Mouse (Mus musculus): Measurements from ENCODE around the gene Itga11. TPM values are rescaled to one million over a fixed set of nuclear protein-coding genes. Genes with fewer than 3 reads are reported as not detected.

The Itga11 gene
- total and polyA plus RNA-seq, 3 experiments = 0.04 to 0.31 (median 0.04) TPM

GRCm38 (mm10) chr9:62645716-62646400 lies 31.8 kb upstream of the Itga11 start:
- Histone ChIP-seq H3K79me2 (replicated peaks; ENCODE audit: control insufficient read depth, extremely low read depth, insufficient read depth, poor library complexity, severe bottlenecking) (no peaks in the 10 kb centered on the region), H3K4me3 (replicated peaks in 1 of 3; ENCODE audit: low read depth in 2 of 3, low read length in 2 of 3, poor library complexity in 1 of 3) (no peak overlapping the region), H3K27me3 (replicated peaks) (no peaks in the 10 kb centered on the region), H3K4me2 (ENCODE audit: insufficient read depth, low read depth, poor library complexity, severe bottlenecking) (no peak overlapping the region), H3K36me3 (replicated peaks in 1 of 2; ENCODE audit: control insufficient read depth in 1 of 2, insufficient read depth in 1 of 2, low read length in 1 of 2) (no peaks in the 10 kb centered on the region), H3K9me3 (replicated peaks; ENCODE audit: low read length) (no peaks in the 10 kb centered on the region), H3K4me1 (ENCODE audit: control insufficient read depth in 1 of 2, insufficient read depth in 2 of 2) (peaks cover 5 to 8% of the 10 kb centered on the region in 2 experiments), H3K9ac (ENCODE audit: insufficient read depth, low read depth) (no peak overlapping the region), H3K27ac (ENCODE audit: insufficient read depth, low read depth) (no peak overlapping the region)
- in situ Hi-C loops (cut with MboI; ENCODE audit: low pct_ligation_motif_present, low pct_unique_long_range_greater_than_20kb, low sequenced_read_pairs) (no loop called here), dilution Hi-C loops (cut with MboI; ENCODE audit: extremely low pct_ligation_motif_present, extremely low pct_unique_long_range_greater_than_20kb, low sequenced_read_pairs) (no loop called here)
- TF ChIP-seq GABPA (IDR thresholded peaks at IDR 0.05; ENCODE audit: insufficient replicate concordance, low read depth, low read length) (no peak), RAD21 (IDR thresholded peaks at IDR 0.05; ENCODE audit: low read depth, low read length) (no peak), HCFC1 (IDR thresholded peaks at IDR 0.05; ENCODE audit: low read depth, low read length) (no peak), NRF1 (IDR thresholded peaks at IDR 0.05; ENCODE audit: low read depth, low read length) (no peak), CHD1 (IDR thresholded peaks at IDR 0.05; ENCODE audit: low read depth, low read length) (no peak), USF2 (conservative IDR thresholded peaks at IDR 0.05; ENCODE audit: low read depth, low read length) (no peak)
- no peak for DNase-seq (ENCODE audit: extremely low read depth)

DNA sequence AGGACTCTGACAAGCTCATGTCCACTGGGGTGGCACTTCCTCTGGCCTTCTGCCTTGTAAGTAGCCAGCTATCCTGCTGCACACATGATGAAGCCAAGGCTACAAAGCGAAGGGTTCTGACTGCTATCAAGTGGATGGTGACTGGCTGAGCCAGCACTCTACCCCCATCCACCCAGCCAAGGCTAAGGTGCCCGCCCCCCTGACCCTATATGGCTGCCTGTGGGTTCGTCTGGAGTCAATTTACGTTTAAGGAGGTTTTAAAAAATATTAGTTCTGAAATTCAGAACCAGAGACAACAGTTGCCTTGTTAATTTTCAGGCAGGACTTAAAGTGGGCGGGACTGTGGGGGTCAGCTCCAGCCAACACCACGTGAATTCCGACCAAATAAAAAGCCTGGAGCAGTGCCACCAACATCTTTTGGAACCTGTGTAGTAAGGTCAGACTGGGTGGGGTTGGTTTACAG lies 30.9 kb upstream of the Itga11 start:
- no peak overlapping the region for H3K27ac ChIP-seq (ENCODE audit: insufficient read depth, low read depth)
- TF ChIP-seq USF2 (conservative IDR thresholded peaks at IDR 0.05; ENCODE audit: low read depth, low read length) = no peak
- no peak for TF ChIP-seq PAX5 (IDR thresholded peaks at IDR 0.05; ENCODE audit: low read length)
- no peak for TF ChIP-seq HCFC1 (IDR thresholded peaks at IDR 0.05; ENCODE audit: low read depth, low read length)
- TF ChIP-seq SIN3A (IDR thresholded peaks at IDR 0.05; ENCODE audit: low read length) = no peak
- no peak for TF ChIP-seq ZMIZ1 (IDR thresholded peaks at IDR 0.05; ENCODE audit: low read depth, low read length)
- H3K4me1 ChIP-seq (ENCODE audit: control insufficient read depth in 1 of 2, insufficient read depth in 2 of 2) = peaks cover 0 to 3% of the 10 kb centered on the region in 2 experiments; a peak in 1 of 4 replicates
- no peak for DNase-seq (ENCODE audit: extremely low read depth)
- no peak overlapping the region for H3K4me2 ChIP-seq (ENCODE audit: insufficient read depth, low read depth, poor library complexity, severe bottlenecking)
- dilution Hi-C loops (cut with MboI; ENCODE audit: extremely low pct_ligation_motif_present, extremely low pct_unique_long_range_greater_than_20kb, low sequenced_read_pairs) (no loop called here), in situ Hi-C loops (cut with MboI; ENCODE audit: low pct_ligation_motif_present, low pct_unique_long_range_greater_than_20kb, low sequenced_read_pairs) (no loop called here)
- H3K36me3 ChIP-seq (replicated peaks in 1 of 2; ENCODE audit: control insufficient read depth in 1 of 2, insufficient read depth in 1 of 2, low read length in 1 of 2) = no peaks in the 10 kb centered on the region
- no peaks in the 10 kb centered on the region for H3K27me3 ChIP-seq (replicated peaks)
- H3K79me2 ChIP-seq (replicated peaks; ENCODE audit: control insufficient read depth, extremely low read depth, insufficient read depth, poor library complexity, severe bottlenecking) = no peaks in the 10 kb centered on the region
- no peak overlapping the region for H3K9ac ChIP-seq (ENCODE audit: insufficient read depth, low read depth)
- no peak overlapping the region for H3K4me3 ChIP-seq (replicated peaks in 1 of 3; ENCODE audit: low read depth in 2 of 3, low read length in 2 of 3, poor library complexity in 1 of 3)
- no peaks in the 10 kb centered on the region for H3K9me3 ChIP-seq (replicated peaks; ENCODE audit: low read length)

- Histone ChIP-seq H3K4me2 (ENCODE audit: insufficient read depth, low read depth, poor library complexity, severe bottlenecking) (no peak overlapping the region), H3K27me3 (replicated peaks) (no peaks in the 10 kb centered on the region), H3K36me3 (replicated peaks in 1 of 2; ENCODE audit: control insufficient read depth in 1 of 2, insufficient read depth in 1 of 2, low read length in 1 of 2) (no peaks in the 10 kb centered on the region), H3K79me2 (replicated peaks; ENCODE audit: control insufficient read depth, extremely low read depth, insufficient read depth, poor library complexity, severe bottlenecking) (no peaks in the 10 kb centered on the region), H3K9ac (ENCODE audit: insufficient read depth, low read depth) (no peak overlapping the region), H3K9me3 (replicated peaks; ENCODE audit: low read length) (no peaks in the 10 kb centered on the region), H3K4me1 (ENCODE audit: control insufficient read depth in 1 of 2, insufficient read depth in 2 of 2) (peaks cover 0 to 3% of the 10 kb centered on the region in 2 experiments; a peak in 1 of 4 replicates), H3K4me3 (replicated peaks in 1 of 3; ENCODE audit: low read depth in 2 of 3, low read length in 2 of 3, poor library complexity in 1 of 3) (no peak overlapping the region), H3K27ac (ENCODE audit: insufficient read depth, low read depth) (no peak overlapping the region)
- in situ Hi-C loops (cut with MboI; ENCODE audit: low pct_ligation_motif_present, low pct_unique_long_range_greater_than_20kb, low sequenced_read_pairs) (no loop called here), dilution Hi-C loops (cut with MboI; ENCODE audit: extremely low pct_ligation_motif_present, extremely low pct_unique_long_range_greater_than_20kb, low sequenced_read_pairs) (no loop called here)
- DNase-seq (ENCODE audit: extremely low read depth) = no peak
- TF ChIP-seq ZNF384 (IDR thresholded peaks at IDR 0.05; ENCODE audit: low read depth, low read length) = no peak
- TF ChIP-seq TBP (conservative IDR thresholded peaks at IDR 0.05; ENCODE audit: low read depth, low read length) = no peak
- TF ChIP-seq POLR2A (IDR thresholded peaks at IDR 0.05; ENCODE audit: low read depth, low read length) = no peak
- no peak for TF ChIP-seq IRF4 (IDR thresholded peaks at IDR 0.05; ENCODE audit: low read depth, low read length)
- TF ChIP-seq ZC3H11A (IDR thresholded peaks at IDR 0.05; ENCODE audit: low read depth, low read length) = no peak
- TF ChIP-seq TCF12 (IDR thresholded peaks at IDR 0.05; ENCODE audit: low read depth, low read length) = no peak
- TF ChIP-seq MXI1 (IDR thresholded peaks at IDR 0.05; ENCODE audit: low read depth, low read length) = no peak
- TF ChIP-seq POLR2AphosphoS2 (IDR thresholded peaks at IDR 0.05; ENCODE audit: low read depth, low read length) = no peak
- TF ChIP-seq NELFE (IDR thresholded peaks at IDR 0.05; ENCODE audit: low read depth, low read length) = no peak
- no peak for TF ChIP-seq ETS1 (conservative IDR thresholded peaks at IDR 0.05; ENCODE audit: low read depth, low read length)
- TF ChIP-seq CHD1 (IDR thresholded peaks at IDR 0.05; ENCODE audit: low read depth, low read length) = no peak
- TF ChIP-seq ZMIZ1 (IDR thresholded peaks at IDR 0.05; ENCODE audit: low read depth, low read length) = no peak
- no peak for TF ChIP-seq KAT2A (IDR thresholded peaks at IDR 0.05; ENCODE audit: insufficient replicate concordance, low read length)
- no peak for TF ChIP-seq MEF2A (IDR thresholded peaks at IDR 0.05; ENCODE audit: borderline replicate concordance, low read depth, low read length)
- TF ChIP-seq ZKSCAN1 (IDR thresholded peaks at IDR 0.05; ENCODE audit: borderline replicate concordance, low read depth, low read length) = no peak
- TF ChIP-seq CTCF (conservative IDR thresholded peaks at IDR 0.05 in 1 of 2, IDR thresholded peaks at IDR 0.05 in 1 of 2; ENCODE audit: low read depth in 2 of 2, low read length in 2 of 2) = no peak
Measured at GRCm38 (mm10) chr9:62649444-62649843, 28.2 kb upstream of the Itga11 start.

Data from CH12.LX (cell line).